Mouse (Mus musculus) forebrain, embryonic 11.5 days (tissue): ENCODE data around the gene Ccdc92. TPM values are rescaled to one million over a fixed set of nuclear protein-coding genes. Genes with fewer than 3 reads are reported as not detected.

Experiments used
- ATAC-seq: fragments of 200-750 bp; cut with Nextera tagmentation; replicated peaks from 2 replicates; pipeline ENCODE4 v1.8.0; 2017; ENCODE audit warnings: moderate TSS enrichment; ENCODE audit not compliant: low FRiP score
- DNase-seq: peaks from one replicate; pipeline ENCODE4 v3.0.0-alpha.2; 2017; ENCODE audit warnings: low spot score
- H3K27ac ChIP-seq: fragments of 300-500 bp; sonication (generic); 2 replicates; pipeline ENCODE4 v1.5.1; 2014; ENCODE audit warnings: low read depth, low read length
- H3K27me3 ChIP-seq: fragments of 300-500 bp; sonication (generic); 2 replicates; pipeline ENCODE4 v1.6.1; 2014; ENCODE audit warnings: mild to moderate bottlenecking, low read length, mixed read lengths; ENCODE audit not compliant: control insufficient read depth, insufficient read depth
- H3K36me3 ChIP-seq: fragments of 300-500 bp; sonication (generic); 2 replicates; pipeline ENCODE4 v1.6.1; 2014; ENCODE audit warnings: mild to moderate bottlenecking, low read length, moderate library complexity, mixed read lengths; ENCODE audit not compliant: control insufficient read depth, insufficient read depth
- H3K4me1 ChIP-seq: fragments of 300-500 bp; sonication (generic); replicated peaks from 2 replicates; pipeline ENCODE4 v1.6.1; 2014; ENCODE audit warnings: low read length, mixed read lengths; ENCODE audit not compliant: control insufficient read depth, insufficient read depth
- H3K4me2 ChIP-seq: fragments of 300-500 bp; sonication (generic); 2 replicates; pipeline ENCODE4 v1.6.1; 2014; ENCODE audit warnings: low read depth, mild to moderate bottlenecking, low read length, moderate library complexity, mixed read lengths; ENCODE audit not compliant: severe bottlenecking
- H3K4me3 ChIP-seq: fragments of 300-500 bp; sonication (generic); 2 replicates; pipeline ENCODE4 v1.5.1; 2014; ENCODE audit warnings: low read depth, low read length
- H3K9ac ChIP-seq: fragments of 300-500 bp; sonication (generic); 2 replicates; pipeline ENCODE4 v1.6.1; 2014; ENCODE audit warnings: low read length
- H3K9me3 ChIP-seq: fragments of 300-500 bp; sonication (generic); 2 replicates; pipeline ENCODE4 v1.6.1; 2016; ENCODE audit warnings: low read length, mixed read lengths; ENCODE audit not compliant: control insufficient read depth
- WGBS: fragments of 180-500 bp; shearing (Covaris S2); extraction: QIAGEN DNeasy Blood & Tissue Kit; methylation state at CpG from one replicate; pipeline ENCODE4 v1.1.7; 2014; 5-methylcytosine and 5-hydroxymethylcytosine counted together
- polyA plus RNA-seq: library from polyadenylated mRNA; unstranded; fragments of >200 nt; fragmentation: Nextera tagmentation; extraction: Ambion mirVana; gene quantifications from 2 replicates; pipeline ENCODE4 v1.2.1, GENCODE M21; 2014

The Ccdc92 gene
- polyA plus RNA-seq, 1 experiment from 2014 or later = 17.3 TPM

GRCm38 (mm10) chr5:124848994-124849393, 13.2 kb downstream of the Ccdc92 start:
- 76% methylated on average over 3 of the region's 3 CpGs for WGBS
- Histone ChIP-seq H3K36me3 (no peaks in the 10 kb centered on the region), H3K27me3 (no peaks in the 10 kb centered on the region), H3K27ac (no peak overlapping the region), H3K4me2 (no peak overlapping the region), H3K4me3 (no peak overlapping the region), H3K9me3 (no peaks in the 10 kb centered on the region), H3K4me1 (no peaks in the 10 kb centered on the region), H3K9ac (no peak overlapping the region)
- ATAC-seq = no peak
- DNase-seq = no peak

GRCm38 (mm10) chr5:124847014-124847413, 15.2 kb downstream of the Ccdc92 start:
- Histone ChIP-seq H3K9me3 (no peaks in the 10 kb centered on the region), H3K36me3 (no peaks in the 10 kb centered on the region), H3K4me1 (no peaks in the 10 kb centered on the region), H3K4me2 (no peak overlapping the region), H3K4me3 (no peak overlapping the region), H3K27ac (no peak overlapping the region), H3K27me3 (no peaks in the 10 kb centered on the region), H3K9ac (no peak overlapping the region)
- WGBS = 85% methylated on average over 1 of the region's 1 CpGs
- ATAC-seq (no peak), DNase-seq (no peak)

- H3K27ac ChIP-seq = no peak overlapping the region
- no peaks in the 10 kb centered on the region for H3K27me3 ChIP-seq
- no peak overlapping the region for H3K4me2 ChIP-seq
- no peaks in the 10 kb centered on the region for H3K9me3 ChIP-seq
- ATAC-seq (no peak), DNase-seq (no peak)
- no peak overlapping the region for H3K4me3 ChIP-seq
- no peak overlapping the region for H3K9ac ChIP-seq
- 81% methylated on average over 4 of the region's 4 CpGs for WGBS
- no peaks in the 10 kb centered on the region for H3K36me3 ChIP-seq
- H3K4me1 ChIP-seq = no peaks in the 10 kb centered on the region
These were observed 17.3 kb downstream of the Ccdc92 start for GRCm38 (mm10) chr5:124844929-124845328.

GRCm38 (mm10) chr5:124843386-124843785, 18.8 kb downstream of the Ccdc92 start:
- DNase-seq (no peak), ATAC-seq (no peak)
- Histone ChIP-seq H3K36me3 (no peaks in the 10 kb centered on the region; the same call in 1 of the 2 replicates), H3K9ac (no peak overlapping the region), H3K27me3 (no peaks in the 10 kb centered on the region), H3K4me3 (no peak overlapping the region), H3K27ac (no peak overlapping the region), H3K4me2 (no peak overlapping the region), H3K4me1 (no peaks in the 10 kb centered on the region), H3K9me3 (no peaks in the 10 kb centered on the region)
- WGBS = 77% methylated on average over 8 of the region's 8 CpGs

- H3K9ac ChIP-seq = no peak overlapping the region
- DNase-seq = no peak
- no peaks in the 10 kb centered on the region for H3K4me1 ChIP-seq
- no peak overlapping the region for H3K27ac ChIP-seq
- H3K9me3 ChIP-seq = no peaks in the 10 kb centered on the region
- WGBS = 71% methylated on average over 2 of the region's 2 CpGs
- H3K4me3 ChIP-seq = no peak overlapping the region
- H3K4me2 ChIP-seq = no peak overlapping the region
- no peaks in the 10 kb centered on the region; the same call in 1 of the 2 replicates for H3K36me3 ChIP-seq
- no peak for ATAC-seq
- no peaks in the 10 kb centered on the region for H3K27me3 ChIP-seq
These were observed 21.6 kb downstream of the Ccdc92 start for GRCm38 (mm10) chr5:124840669-124841068.

- Histone ChIP-seq H3K36me3 (no peaks in the 10 kb centered on the region; the same call in 1 of the 2 replicates), H3K9me3 (no peaks in the 10 kb centered on the region), H3K4me1 (no peaks in the 10 kb centered on the region), H3K27me3 (no peaks in the 10 kb centered on the region), H3K4me3 (no peak overlapping the region), H3K4me2 (no peak overlapping the region), H3K27ac (no peak overlapping the region), H3K9ac (no peak overlapping the region)
- WGBS = 88% methylated on average over 7 of the region's 7 CpGs
- ATAC-seq = no peak
- no peak for DNase-seq
These were observed 22.0 kb downstream of the Ccdc92 start for GRCm38 (mm10) chr5:124840202-124840601.

- no peaks in the 10 kb centered on the region for H3K9me3 ChIP-seq
- H3K4me3 ChIP-seq = no peak overlapping the region
- H3K4me2 ChIP-seq = no peak overlapping the region
- no peak for DNase-seq
- H3K4me1 ChIP-seq = no peaks in the 10 kb centered on the region
- no peaks in the 10 kb centered on the region for H3K27me3 ChIP-seq
- WGBS = 88% methylated on average over 4 of the region's 4 CpGs
- no peaks in the 10 kb centered on the region; the same call in 1 of the 2 replicates for H3K36me3 ChIP-seq
- H3K9ac ChIP-seq = no peak overlapping the region
- ATAC-seq = no peak
- H3K27ac ChIP-seq = no peak overlapping the region
These were observed 25.6 kb downstream of the Ccdc92 start for GRCm38 (mm10) chr5:124836621-124837020.

- Histone ChIP-seq H3K9me3 (no peaks in the 10 kb centered on the region), H3K9ac (no peak overlapping the region), H3K4me1 (no peaks in the 10 kb centered on the region), H3K27me3 (no peaks in the 10 kb centered on the region), H3K4me3 (no peak overlapping the region), H3K4me2 (no peak overlapping the region), H3K36me3 (no peaks in the 10 kb centered on the region; the same call in 1 of the 2 replicates), H3K27ac (no peak overlapping the region)
- WGBS = 92% methylated on average over 10 of the region's 10 CpGs
- ATAC-seq = no peak
- DNase-seq = no peak
These were observed 26.1 kb downstream of the Ccdc92 start for GRCm38 (mm10) chr5:124836075-124836474.

GRCm38 (mm10) chr5:124835218-124835617, 27.0 kb downstream of the Ccdc92 start:
- DNase-seq (no peak), ATAC-seq (no peak)
- Histone ChIP-seq H3K4me2 (no peak overlapping the region), H3K36me3 (no peaks in the 10 kb centered on the region; the same call in 1 of the 2 replicates), H3K4me1 (no peaks in the 10 kb centered on the region), H3K9ac (no peak overlapping the region), H3K27ac (no peak overlapping the region), H3K4me3 (no peak overlapping the region), H3K27me3 (no peaks in the 10 kb centered on the region), H3K9me3 (no peaks in the 10 kb centered on the region)
- WGBS = 96% methylated on average over 15 of the region's 15 CpGs
